Comparison of ENCODE assay signal across 24 mouse cellular contexts in genomic region chr19:9055703-9056355, GRCm38 (mm10). TPM values are rescaled to one million over a fixed set of nuclear protein-coding genes. Genes with fewer than 3 reads are reported as not detected.
A peak's percentile ranks its signal among the peaks of the same experiment; 100 is the strongest.
DNase-seq lines count a peak whose midpoint lies in the region; TF ChIP-seq lines count a peak whose summit lies in the region.
"Had no signal": no experiment of that assay in that cellular context is flagged by ENCODE, and none has a peak within 500 bp of the region (broad histone marks: within the 10 kb centered on the region; RNA-seq: fewer than 3 reads in every experiment).

No protein-coding gene starts in this region.

- H3K36me3 ChIP-seq in CH12.LX (replicated peaks in 1 of 2; ENCODE audit: control insufficient read depth in 1 of 2, insufficient read depth in 1 of 2, low read length in 1 of 2): no peaks in the 10 kb centered on the region
- H3K36me3 ChIP-seq: embryonic facial prominence, embryonic 13.5 days; heart, embryonic 13.5 days; hindbrain, embryonic 12.5 days; intestine, embryonic 15.5 days had no signal

- TF ChIP-seq EP300 in CH12.LX (IDR thresholded peaks at IDR 0.05; ENCODE audit: low read length): no peak

- no peak for TF ChIP-seq POLR2A in CH12.LX (IDR thresholded peaks at IDR 0.05; ENCODE audit: low read depth, low read length)
- no peak for TF ChIP-seq POLR2A in bone marrow macrophage, adult 2 months (IDR thresholded peaks at IDR 0.05; ENCODE audit: borderline replicate concordance, low read depth, low read length)

- no peak overlapping the region; the same call in 1 of the 2 replicates for H3K4me2 ChIP-seq in CH12.LX (ENCODE audit: insufficient read depth, low read depth, poor library complexity, severe bottlenecking)
- H3K4me2 ChIP-seq: embryonic facial prominence, embryonic 13.5 days; forebrain, embryonic 13.5 days; heart, embryonic 13.5 days; hindbrain, embryonic 12.5 days; intestine, embryonic 15.5 days had no signal

- dilution Hi-C loops in CH12.LX (cut with MboI; ENCODE audit: extremely low pct_ligation_motif_present, extremely low pct_unique_long_range_greater_than_20kb, low sequenced_read_pairs): no loop called here

- H3K27ac ChIP-seq in CH12.LX (ENCODE audit: insufficient read depth, low read depth): no peak overlapping the region
- H3K27ac ChIP-seq in bone marrow macrophage, adult 2 months (ENCODE audit: insufficient read depth, low read depth, low read length): peak overlapping the region; percentile 23; the same call in 1 of the 2 replicates
- H3K27ac ChIP-seq: embryonic facial prominence, embryonic 13.5 days; forebrain, embryonic 13.5 days; heart, embryonic 13.5 days; hindbrain, embryonic 12.5 days; intestine, embryonic 15.5 days had no signal

- H3K9me3 ChIP-seq in CH12.LX (replicated peaks; ENCODE audit: low read length): no peaks in the 10 kb centered on the region
- H3K9me3 ChIP-seq: embryonic facial prominence, embryonic 13.5 days; forebrain, embryonic 13.5 days; heart, embryonic 13.5 days; hindbrain, embryonic 12.5 days; intestine, embryonic 15.5 days had no signal

- in situ Hi-C loops in CH12.LX (cut with MboI; ENCODE audit: low pct_ligation_motif_present, low pct_unique_long_range_greater_than_20kb, low sequenced_read_pairs): loop anchor here (10.0 kb wide), 1 partner anchor 61 kb away; no protein-coding TSS in a partner anchor

- H3K27me3 ChIP-seq in CH12.LX (replicated peaks): no peaks in the 10 kb centered on the region
- H3K27me3 ChIP-seq: embryonic facial prominence, embryonic 13.5 days; forebrain, embryonic 13.5 days; heart, embryonic 13.5 days; hindbrain, embryonic 12.5 days; intestine, embryonic 15.5 days; Patski had no signal

- H3K4me3 ChIP-seq in CH12.LX (replicated peaks in 1 of 3; ENCODE audit: low read depth in 2 of 3, low read length in 2 of 3, poor library complexity in 1 of 3): no peak overlapping the region
- no peak overlapping the region for H3K4me3 ChIP-seq in bone marrow macrophage, adult 2 months (ENCODE audit: insufficient read depth, low read length)
- H3K4me3 ChIP-seq: embryonic facial prominence, embryonic 13.5 days; forebrain, embryonic 13.5 days; heart, embryonic 13.5 days; hindbrain, embryonic 12.5 days; intestine, embryonic 15.5 days had no signal

- H3K4me1 ChIP-seq in CH12.LX (ENCODE audit: control insufficient read depth in 1 of 2, insufficient read depth in 2 of 2): peaks cover 23 to 70% of the 10 kb centered on the region in 2 experiments
- peaks cover 80% of the 10 kb centered on the region for H3K4me1 ChIP-seq in bone marrow macrophage, adult 2 months (ENCODE audit: control insufficient read depth, insufficient read depth, low read length)
- H3K4me1 ChIP-seq: forebrain, embryonic 13.5 days; hindbrain, embryonic 12.5 days had no signal

- intact Hi-C loops in left cerebral cortex, postnatal 25 days (cut with DNase I): no loop called here

- TF ChIP-seq CTCF in CH12.LX (conservative IDR thresholded peaks at IDR 0.05 in 1 of 2, IDR thresholded peaks at IDR 0.05 in 1 of 2; ENCODE audit: low read depth in 2 of 2, low read length in 2 of 2): no peak
- TF ChIP-seq CTCF in bone marrow macrophage, adult 2 months (IDR thresholded peaks at IDR 0.05; ENCODE audit: low read depth, low read length): no peak

- H3K9ac ChIP-seq in CH12.LX (ENCODE audit: insufficient read depth, low read depth): peak overlapping the region; percentile 25; the same call in 1 of the 2 replicates
- H3K9ac ChIP-seq: embryonic facial prominence, embryonic 13.5 days; forebrain, embryonic 13.5 days; forebrain, postnatal 0 days; heart, embryonic 13.5 days; hindbrain, embryonic 12.5 days; intestine, embryonic 15.5 days had no signal

- no peaks in the 10 kb centered on the region for H3K79me2 ChIP-seq in CH12.LX (replicated peaks; ENCODE audit: control insufficient read depth, extremely low read depth, insufficient read depth, poor library complexity, severe bottlenecking)

- DNase-seq in CD4-positive, CD25-positive, alpha-beta regulatory T cell, adult 2 months (ENCODE audit: low read depth, low spot score): peak; percentile 80
- no peak for DNase-seq in CH12.LX (ENCODE audit: extremely low read depth)
- peak; percentile 89 for DNase-seq in naive thymus-derived CD4-positive, alpha-beta T cell, adult 2 months (ENCODE audit: low read depth)
- DNase-seq in left cerebral cortex, postnatal 25 days (ENCODE audit: low spot score in 2 of 2): no peak
- DNase-seq in adrenal gland, adult 2 months: no peak
- DNase-seq in lung, postnatal 36 days: no peak
- no peak for DNase-seq in urinary bladder, postnatal 10 days (ENCODE audit: low spot score)
- DNase-seq: cerebellum, adult 11-12 months; cerebellum, adult 9-10 months; cerebellum, postnatal 25 days; gastrocnemius, postnatal 14 days; heart, postnatal 4 days had no signal

- no peak for TF ChIP-seq RAD21 in CH12.LX (IDR thresholded peaks at IDR 0.05; ENCODE audit: low read depth, low read length)

TF ChIP-seq in CH12.LX, 34 proteins besides CTCF, POLR2A, EP300 and RAD21:
- TF ChIP-seq MYC (IDR thresholded peaks at IDR 0.05; ENCODE audit: low read depth, low read length): no peak
- TF ChIP-seq CHD2 (IDR thresholded peaks at IDR 0.05; ENCODE audit: low read length): no peak
- TF ChIP-seq ZC3H11A (IDR thresholded peaks at IDR 0.05; ENCODE audit: low read depth, low read length): no peak
- no peak for TF ChIP-seq IRF4 (IDR thresholded peaks at IDR 0.05; ENCODE audit: low read depth, low read length)
- TF ChIP-seq PAX5 (IDR thresholded peaks at IDR 0.05; ENCODE audit: low read length): no peak
- TF ChIP-seq CHD1 (IDR thresholded peaks at IDR 0.05; ENCODE audit: low read depth, low read length): no peak; the same call in 1 of the 2 replicates
- TF ChIP-seq UBTF (IDR thresholded peaks at IDR 0.05; ENCODE audit: low read depth, low read length): no peak
- no peak for TF ChIP-seq USF2 (conservative IDR thresholded peaks at IDR 0.05; ENCODE audit: low read depth, low read length)
- no peak for TF ChIP-seq MAFK (IDR thresholded peaks at IDR 0.05; ENCODE audit: insufficient replicate concordance, low read length)
- no peak for TF ChIP-seq ZMIZ1 (IDR thresholded peaks at IDR 0.05; ENCODE audit: low read depth, low read length)
- no peak for TF ChIP-seq NRF1 (IDR thresholded peaks at IDR 0.05; ENCODE audit: low read depth, low read length)
- TF ChIP-seq MAX (IDR thresholded peaks at IDR 0.05; ENCODE audit: low read length): no peak
TF ChIP-seq in CH12.LX: peak in this region for 0.

RNA-seq across cellular contexts. Expression of gene Scgb1a1, which starts 31.9 kb away (rescaled TPM):
- total RNA-seq in CH12.LX (2012; rRNA removed) (not detected in 2 replicates), CH12.LX (2014; rRNA removed) (not detected in 2 replicates)
- polyA plus RNA-seq in CH12.LX (2012; ENCODE audit: insufficient read length, low read depth): not detected in 2 replicates
- not detected in 2 replicates for polyA plus RNA-seq in bone marrow macrophage, adult 2 months (2012; ENCODE audit: insufficient read depth, insufficient read length, missing spikeins)
- total RNA-seq in left cerebral cortex, postnatal 25 days (2021): not detected
- total RNA-seq in adrenal gland, adult 2 months (2021): not detected
- 4.5 TPM in 1 of 2 replicates, not detected in the other for polyA plus RNA-seq in adrenal gland, adult 2 months (2012; rRNA removed)
- total RNA-seq: adrenal gland, postnatal 4 days; forebrain, postnatal 0 days; gastrocnemius, adult 18-20 months; gastrocnemius, postnatal 14 days; heart, postnatal 4 days had no signal
- polyA plus RNA-seq: cortical plate, adult 2 months; embryonic facial prominence, embryonic 13.5 days; forebrain, embryonic 13.5 days; forebrain, postnatal 0 days; heart, embryonic 13.5 days; hindbrain, embryonic 12.5 days; hindbrain, embryonic 16.5 days; intestine, embryonic 15.5 days; Patski had no signal

Comparison
In these comparisons a context has a peak if more than half of its experiments do, and no peak if none do; other contexts are left out.
1. DNase-seq: peak in CD4-positive, CD25-positive, alpha-beta regulatory T cell, adult 2 months (single experiment) and naive thymus-derived CD4-positive, alpha-beta T cell, adult 2 months (single experiment); none in CH12.LX (single experiment), left cerebral cortex, postnatal 25 days (0 of 2), adrenal gland, adult 2 months (single experiment), lung, postnatal 36 days (single experiment) and urinary bladder, postnatal 10 days (single experiment).